Mouse (Mus musculus) neural tube, embryonic 15.5 days (tissue): ENCODE measurements around the gene Nfia. TPM values are rescaled to one million over a fixed set of nuclear protein-coding genes. Genes with fewer than 3 reads are reported as not detected.
A peak's percentile ranks its signal among the peaks of the same experiment; 100 is the strongest.

Experiments used
- ATAC-seq: fragments of 200-750 bp; cut with Nextera tagmentation; 2 replicates; pipeline ENCODE4 v1.8.0; 2017; ENCODE audit warnings: mild to moderate bottlenecking, moderate TSS enrichment, moderate library complexity; ENCODE audit not compliant: low FRiP score
- H3K27ac ChIP-seq: fragments of 300-500 bp; sonication (generic); replicated peaks from 2 replicates; pipeline ENCODE4 v1.5.1; 2015; ENCODE audit warnings: mild to moderate bottlenecking, inconsistent platforms
- H3K27me3 ChIP-seq: fragments of 300-500 bp; sonication (generic); replicated peaks from 2 replicates; pipeline ENCODE4 v1.6.1; 2015; ENCODE audit warnings: inconsistent platforms
- H3K36me3 ChIP-seq: fragments of 300-500 bp; sonication (generic); 2 replicates; pipeline ENCODE4 v1.6.1; 2015; ENCODE audit warnings: inconsistent platforms
- H3K4me1 ChIP-seq: fragments of 300-500 bp; sonication (generic); 2 replicates; pipeline ENCODE4 v1.6.1; 2015; ENCODE audit warnings: inconsistent platforms
- H3K4me2 ChIP-seq: fragments of 300-500 bp; sonication (generic); 2 replicates; pipeline ENCODE4 v1.6.1; 2015; ENCODE audit warnings: inconsistent platforms, mild to moderate bottlenecking, moderate library complexity
- H3K4me3 ChIP-seq: fragments of 300-500 bp; sonication (generic); replicated peaks from 2 replicates; pipeline ENCODE4 v1.5.1; 2015; ENCODE audit warnings: mild to moderate bottlenecking, inconsistent platforms
- H3K9ac ChIP-seq: fragments of 300-500 bp; sonication (generic); replicated peaks from 2 replicates; pipeline ENCODE4 v1.6.1; 2015; ENCODE audit warnings: mild to moderate bottlenecking, inconsistent platforms
- H3K9me3 ChIP-seq: fragments of 300-500 bp; sonication (generic); replicated peaks from 2 replicates; pipeline ENCODE4 v1.6.1; 2016; ENCODE audit warnings: inconsistent platforms
- WGBS: fragments of 180-500 bp; shearing (Covaris S2); methylation state at CpG from one replicate; pipeline ENCODE4 v1.1.7; 2015; ENCODE audit warnings: mixed read lengths; 5-methylcytosine and 5-hydroxymethylcytosine counted together
- polyA plus RNA-seq: library from polyadenylated mRNA; unstranded; fragments of >200 nt; fragmentation: Nextera tagmentation; extraction: Ambion mirVana; gene quantifications from 2 replicates; pipeline ENCODE4 v1.2.1, GENCODE M21; 2015

Gene Nfia
- polyA plus RNA-seq, 1 experiment from 2014 or later: 36.0 TPM

DNA sequence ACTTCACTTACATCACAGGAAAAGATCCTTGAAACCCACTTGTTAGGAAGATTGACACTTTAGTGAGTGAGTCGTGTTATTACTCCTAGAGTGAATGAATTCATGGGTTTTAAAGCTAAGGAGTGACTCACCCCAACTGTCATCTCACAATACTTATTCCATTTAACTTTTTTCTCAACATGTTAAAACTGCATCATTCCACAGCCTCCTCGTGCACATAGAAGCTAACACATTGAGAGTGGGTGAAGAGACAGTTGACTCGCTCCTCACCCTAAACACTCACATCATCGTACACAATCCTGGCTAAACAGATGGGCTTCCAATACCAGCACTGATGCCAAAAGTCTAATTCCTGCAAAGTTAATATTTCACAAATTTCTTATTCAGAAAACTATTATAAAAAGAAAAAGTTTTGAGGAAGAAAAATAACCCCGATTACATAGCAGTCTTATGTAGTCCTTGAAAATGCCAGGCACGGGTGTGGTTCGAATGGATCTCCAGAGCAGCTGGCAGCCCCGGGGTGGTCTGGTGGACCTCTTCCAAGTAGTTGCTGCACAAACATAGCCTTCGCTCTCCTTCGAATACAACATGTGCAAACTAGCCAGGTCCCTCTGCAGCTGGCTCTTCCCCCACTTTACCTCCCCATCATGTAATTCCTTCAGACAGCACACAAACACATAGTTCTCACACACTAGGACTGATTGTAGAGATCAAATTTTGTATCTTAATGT, 178.0 kb downstream of the Nfia start:
- ATAC-seq: no peak
- 75% methylated on average over 10 of the region's 10 CpGs for WGBS
- Histone ChIP-seq H3K27ac (no peak overlapping the region), H3K4me1 (peaks cover 14% of the 10 kb centered on the region), H3K4me3 (no peak overlapping the region), H3K27me3 (no peaks in the 10 kb centered on the region), H3K9ac (no peak overlapping the region), H3K36me3 (no peaks in the 10 kb centered on the region), H3K4me2 (no peak overlapping the region), H3K9me3 (no peaks in the 10 kb centered on the region)

DNA sequence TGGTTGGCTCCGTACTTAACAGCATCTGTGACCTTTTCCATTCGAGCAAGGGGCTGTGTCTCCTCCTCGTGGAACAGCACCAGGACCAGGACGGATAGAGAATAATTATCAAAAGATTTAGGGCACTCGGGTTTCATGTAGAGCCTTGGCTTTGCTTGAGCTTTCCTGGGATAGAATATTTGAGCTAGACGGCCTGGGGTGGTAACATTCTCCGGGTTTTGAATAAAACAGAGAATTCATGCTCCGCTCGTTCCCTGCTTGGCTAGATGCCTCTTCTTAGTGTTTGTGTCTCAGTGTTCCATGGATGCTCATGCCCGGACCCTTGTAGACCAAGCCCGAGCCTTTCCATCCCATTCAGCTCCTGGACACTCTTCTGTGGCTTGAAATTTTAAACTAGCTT, 181.4 kb downstream of the Nfia start:
- no peaks in the 10 kb centered on the region for H3K27me3 ChIP-seq
- ATAC-seq: no peak
- H3K4me1 ChIP-seq: peaks cover 13% of the 10 kb centered on the region; the same call in 1 of the 2 replicates
- no peaks in the 10 kb centered on the region for H3K36me3 ChIP-seq
- H3K4me3 ChIP-seq: no peak overlapping the region
- H3K9me3 ChIP-seq: no peaks in the 10 kb centered on the region
- no peak overlapping the region for H3K9ac ChIP-seq
- 0 out of 2 replicates have a peak overlapping the region, but pooled peaks have one; percentile 25 for H3K4me2 ChIP-seq
- WGBS: 44% methylated on average over 11 of the region's 11 CpGs
- H3K27ac ChIP-seq: peak overlapping the region; percentile 48

DNA sequence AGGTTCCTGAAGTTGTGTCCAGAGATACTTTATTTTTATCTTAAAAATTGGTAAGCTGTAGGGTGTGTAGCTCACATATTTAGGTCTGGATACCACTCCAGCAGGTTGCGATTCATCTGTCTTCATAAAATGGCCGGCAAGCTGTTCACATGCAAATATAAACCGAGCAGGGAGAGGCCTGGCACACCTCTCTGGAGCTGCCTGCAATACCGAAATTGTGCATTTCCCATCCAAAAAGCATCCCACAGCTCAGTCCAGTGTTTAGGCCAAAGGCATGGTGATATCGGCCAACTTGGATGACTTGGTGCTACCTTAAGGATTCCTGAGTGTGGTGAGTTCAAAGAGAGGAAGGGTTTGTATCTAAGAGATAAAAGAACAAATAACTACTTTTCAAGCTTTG, 185.6 kb downstream of the Nfia start:
- no peak overlapping the region for H3K9ac ChIP-seq
- H3K4me1 ChIP-seq: peaks cover 13% of the 10 kb centered on the region
- H3K4me2 ChIP-seq: no peak overlapping the region
- H3K4me3 ChIP-seq: no peak overlapping the region
- no peaks in the 10 kb centered on the region for H3K36me3 ChIP-seq
- 67% methylated on average over 5 of the region's 5 CpGs for WGBS
- H3K27me3 ChIP-seq: no peaks in the 10 kb centered on the region
- H3K27ac ChIP-seq: no peak overlapping the region
- H3K9me3 ChIP-seq: no peaks in the 10 kb centered on the region
- ATAC-seq: no peak

- H3K27ac ChIP-seq: no peak overlapping the region
- no peaks in the 10 kb centered on the region for H3K36me3 ChIP-seq
- no peak overlapping the region for H3K4me3 ChIP-seq
- H3K9ac ChIP-seq: no peak overlapping the region
- no peaks in the 10 kb centered on the region for H3K9me3 ChIP-seq
- no peak for ATAC-seq
- H3K27me3 ChIP-seq: no peaks in the 10 kb centered on the region
- no peak overlapping the region for H3K4me2 ChIP-seq
- WGBS: 73% methylated on average over 7 of the region's 7 CpGs
- H3K4me1 ChIP-seq: peaks cover 5% of the 10 kb centered on the region
Observed at GRCm38 (mm10) chr4:97962856-97963255, 190.3 kb downstream of the Nfia start.

DNA sequence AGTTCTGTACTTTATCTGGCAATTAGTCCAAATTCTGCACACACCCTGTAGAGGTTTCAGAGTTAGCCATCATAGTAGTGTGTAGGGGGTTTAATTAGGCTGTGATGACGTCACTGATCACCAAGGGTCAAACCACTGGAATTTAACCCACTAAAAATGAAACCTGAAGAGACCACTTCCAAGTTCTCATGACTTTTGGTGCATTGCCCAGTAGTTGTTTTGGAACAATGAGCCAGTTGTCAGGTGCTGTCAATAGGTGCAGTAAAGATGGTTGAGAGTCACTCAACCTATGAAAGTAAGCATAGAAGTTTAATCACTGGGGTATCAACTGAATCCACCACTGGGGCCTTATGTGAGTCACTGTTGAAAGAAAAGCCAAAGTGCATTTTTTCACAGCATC, 191.4 kb downstream of the Nfia start:
- H3K9me3 ChIP-seq: no peaks in the 10 kb centered on the region
- WGBS: 61% methylated on average over 1 of the region's 1 CpGs
- no peak overlapping the region for H3K4me3 ChIP-seq
- no peaks in the 10 kb centered on the region for H3K27me3 ChIP-seq
- H3K27ac ChIP-seq: no peak overlapping the region
- H3K9ac ChIP-seq: no peak overlapping the region
- H3K4me2 ChIP-seq: no peak overlapping the region
- H3K4me1 ChIP-seq: peaks cover 5% of the 10 kb centered on the region
- no peaks in the 10 kb centered on the region for H3K36me3 ChIP-seq
- ATAC-seq: no peak

GRCm38 (mm10) chr4:97968786-97969348, 196.3 kb downstream of the Nfia start:
- Histone ChIP-seq H3K9ac (no peak overlapping the region), H3K27me3 (no peaks in the 10 kb centered on the region), H3K9me3 (no peaks in the 10 kb centered on the region), H3K4me3 (no peak overlapping the region), H3K27ac (no peak overlapping the region), H3K4me1 (0 out of 2 replicates have a peak, but pooled peaks cover 2% of the 10 kb centered on the region), H3K36me3 (no peaks in the 10 kb centered on the region), H3K4me2 (no peak overlapping the region)
- no peak for ATAC-seq
- WGBS: 79% methylated on average over 7 of the region's 7 CpGs

DNA sequence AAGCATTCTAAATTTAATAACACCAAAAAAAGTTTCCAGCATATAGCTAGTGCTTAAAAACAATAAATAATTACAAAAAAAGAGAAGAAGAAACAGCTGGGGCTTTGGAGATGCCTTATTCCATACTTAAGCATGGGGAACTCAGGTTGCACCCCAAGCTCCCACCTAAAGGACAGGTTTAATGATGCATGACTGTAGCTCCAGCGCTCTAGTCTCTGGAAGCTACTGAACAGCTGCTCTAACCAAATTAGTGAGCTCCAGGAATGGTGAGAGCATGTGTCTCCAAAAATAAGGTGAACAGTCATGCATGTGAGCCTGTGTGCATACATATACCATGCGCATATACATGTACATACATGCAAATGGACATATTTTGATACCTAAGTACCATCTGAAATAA, 200.5 kb downstream of the Nfia start:
- H3K36me3 ChIP-seq: no peaks in the 10 kb centered on the region
- no peaks in the 10 kb centered on the region for H3K27me3 ChIP-seq
- ATAC-seq: no peak
- H3K4me3 ChIP-seq: no peak overlapping the region
- WGBS: 81% methylated on average over 2 of the region's 2 CpGs
- no peak overlapping the region for H3K27ac ChIP-seq
- 0 out of 2 replicates have a peak, but pooled peaks cover 9% of the 10 kb centered on the region for H3K4me1 ChIP-seq
- H3K9ac ChIP-seq: no peak overlapping the region
- no peak overlapping the region for H3K4me2 ChIP-seq
- H3K9me3 ChIP-seq: no peaks in the 10 kb centered on the region

GRCm38 (mm10) chr4:97974037-97974436, 201.5 kb downstream of the Nfia start:
- Histone ChIP-seq H3K27me3 (no peaks in the 10 kb centered on the region), H3K36me3 (no peaks in the 10 kb centered on the region), H3K4me3 (no peak overlapping the region), H3K27ac (no peak overlapping the region), H3K4me1 (0 out of 2 replicates have a peak, but pooled peaks cover 9% of the 10 kb centered on the region), H3K9me3 (no peaks in the 10 kb centered on the region), H3K4me2 (no peak overlapping the region), H3K9ac (no peak overlapping the region)
- ATAC-seq: no peak
- WGBS: 87% methylated on average over 6 of the region's 6 CpGs

DNA sequence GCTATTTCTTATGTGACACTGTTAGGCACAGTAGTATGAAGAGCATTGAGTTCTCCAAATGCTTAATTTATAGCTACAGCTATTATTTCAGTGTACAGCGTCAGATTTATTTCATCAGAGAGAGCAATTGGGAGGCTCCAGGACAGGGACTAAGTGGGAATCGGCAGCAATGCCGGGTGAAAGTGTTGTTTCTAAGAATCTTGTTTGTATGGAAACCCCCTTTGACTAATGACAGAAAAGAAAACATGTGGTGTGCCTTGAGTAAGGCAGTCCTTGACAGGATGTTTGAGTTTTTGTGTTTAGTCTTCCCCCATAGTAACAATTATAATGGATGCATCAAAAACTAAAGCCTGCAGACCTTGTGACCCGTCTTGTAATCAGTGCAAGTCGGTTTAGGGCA, 204.4 kb downstream of the Nfia start:
- no peak for ATAC-seq
- H3K4me3 ChIP-seq: no peak overlapping the region
- no peak overlapping the region for H3K27ac ChIP-seq
- 0 out of 2 replicates have a peak, but pooled peaks cover 7% of the 10 kb centered on the region for H3K4me1 ChIP-seq
- H3K27me3 ChIP-seq: no peaks in the 10 kb centered on the region
- H3K36me3 ChIP-seq: no peaks in the 10 kb centered on the region
- H3K9me3 ChIP-seq: no peaks in the 10 kb centered on the region
- WGBS: 49% methylated on average over 5 of the region's 5 CpGs
- H3K9ac ChIP-seq: no peak overlapping the region
- no peak overlapping the region for H3K4me2 ChIP-seq

- Histone ChIP-seq H3K36me3 (no peaks in the 10 kb centered on the region), H3K9ac (no peak overlapping the region), H3K27ac (no peak overlapping the region), H3K27me3 (no peaks in the 10 kb centered on the region), H3K4me1 (0 out of 2 replicates have a peak, but pooled peaks cover 6% of the 10 kb centered on the region), H3K9me3 (no peaks in the 10 kb centered on the region), H3K4me3 (no peak overlapping the region), H3K4me2 (no peak overlapping the region)
- ATAC-seq: no peak
- WGBS: 93% methylated on average over 2 of the region's 2 CpGs
Observed at GRCm38 (mm10) chr4:97984361-97984760, 211.8 kb downstream of the Nfia start.

DNA sequence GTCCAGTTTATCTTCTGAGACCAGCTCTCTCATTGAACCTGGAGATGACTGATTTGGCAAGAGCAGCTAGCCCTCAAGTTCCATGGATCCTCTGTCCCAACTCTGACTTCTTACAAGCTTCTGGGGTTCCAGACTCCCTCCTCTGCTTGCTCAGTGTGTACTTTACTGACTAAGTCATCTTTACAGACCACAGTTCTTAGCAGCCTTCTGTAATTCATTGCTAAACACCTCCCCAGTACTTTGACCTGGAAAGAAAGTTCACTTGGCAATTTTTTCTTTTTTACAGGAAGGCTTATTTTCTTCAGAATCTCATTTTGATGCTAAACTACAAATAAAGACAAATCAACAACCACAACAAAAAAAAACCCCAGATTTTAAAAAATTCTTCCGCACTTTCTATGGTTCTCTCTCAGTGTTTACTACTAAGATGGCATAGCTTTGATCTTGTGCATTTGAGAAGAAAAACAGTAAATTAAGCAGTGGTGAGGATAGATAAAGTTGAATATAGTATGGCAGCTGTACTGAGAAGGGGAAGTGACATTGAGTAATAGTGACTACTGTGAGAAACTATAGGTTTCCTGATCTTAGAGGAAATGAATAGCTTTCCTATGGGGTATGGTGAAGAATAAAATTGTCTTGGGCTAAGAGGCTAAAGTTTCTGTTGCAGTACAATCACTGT, 213.7 kb downstream of the Nfia start:
- no peaks in the 10 kb centered on the region for H3K27me3 ChIP-seq
- WGBS: 96% methylated on average over 1 of the region's 1 CpGs
- ATAC-seq: no peak
- no peak overlapping the region for H3K9ac ChIP-seq
- H3K27ac ChIP-seq: no peak overlapping the region
- H3K36me3 ChIP-seq: no peaks in the 10 kb centered on the region
- H3K4me2 ChIP-seq: no peak overlapping the region
- no peak overlapping the region for H3K4me3 ChIP-seq
- no peaks in the 10 kb centered on the region for H3K9me3 ChIP-seq
- H3K4me1 ChIP-seq: 0 out of 2 replicates have a peak, but pooled peaks cover 6% of the 10 kb centered on the region

DNA sequence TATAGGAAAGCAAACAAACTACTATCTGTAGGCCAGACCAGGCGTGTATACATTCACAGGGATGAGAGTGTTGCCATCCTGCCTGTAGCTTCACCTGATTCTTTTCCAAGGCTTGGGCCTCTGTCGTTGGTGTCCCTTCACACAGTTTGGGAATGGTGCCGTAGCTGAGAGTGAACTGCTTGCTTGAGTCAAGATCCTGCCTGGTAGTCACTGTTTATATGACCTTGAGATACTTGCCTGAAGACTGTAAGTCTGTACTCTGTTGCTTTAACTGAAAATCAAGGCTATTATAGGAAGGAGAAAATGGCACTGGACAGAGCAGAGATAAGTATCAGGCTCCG, 214.2 kb downstream of the Nfia start:
- Histone ChIP-seq H3K9ac (no peak overlapping the region), H3K36me3 (no peaks in the 10 kb centered on the region), H3K27ac (no peak overlapping the region), H3K9me3 (no peaks in the 10 kb centered on the region), H3K4me3 (no peak overlapping the region), H3K4me1 (0 out of 2 replicates have a peak, but pooled peaks cover 6% of the 10 kb centered on the region), H3K27me3 (no peaks in the 10 kb centered on the region), H3K4me2 (no peak overlapping the region)
- 84% methylated on average over 4 of the region's 4 CpGs for WGBS
- ATAC-seq: no peak
